In the genomic region with DNA sequence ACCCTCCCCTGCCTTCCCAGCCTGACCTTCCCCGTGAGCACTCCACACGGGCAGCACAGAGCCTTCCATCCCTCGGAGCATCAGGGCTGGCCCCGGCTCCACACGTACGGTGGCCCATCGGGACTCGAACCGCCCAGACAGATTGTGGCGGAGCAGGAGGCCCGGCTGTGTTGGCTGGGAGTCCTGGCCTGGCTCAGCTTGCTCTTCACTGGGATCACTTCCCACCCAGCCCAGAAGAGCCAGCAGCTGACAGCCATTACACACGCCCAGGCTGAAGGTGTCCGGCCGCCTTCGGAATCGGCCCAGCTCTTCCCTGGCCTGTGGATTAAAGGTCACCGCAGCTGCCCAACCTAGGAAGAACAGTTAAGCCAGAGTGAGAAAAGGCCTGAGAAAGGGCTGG, we compare ENCODE assay signal across 16 mouse cellular contexts. TPM values are rescaled to one million over a fixed set of nuclear protein-coding genes. Genes with fewer than 3 reads are reported as not detected.
A peak's percentile ranks its signal among the peaks of the same experiment; 100 is the strongest.
DNase-seq lines count a peak whose midpoint lies in the region; ATAC-seq and TF ChIP-seq lines count a peak whose summit lies in the region.
"Had no signal": no experiment of that assay in that cellular context is flagged by ENCODE, and none has a peak within 500 bp of the region (broad histone marks: within the 10 kb centered on the region; RNA-seq: fewer than 3 reads in every experiment).

No protein-coding gene starts in this region.

- H3K27ac ChIP-seq in neural tube, embryonic 15.5 days (replicated peaks): 0 out of 2 replicates have a peak overlapping the region, but pooled peaks have one; percentile 28
- no peak overlapping the region for H3K27ac ChIP-seq in intestine, postnatal 0 days (ENCODE audit: low read depth, low read length)
- H3K27ac ChIP-seq: embryonic facial prominence, embryonic 15.5 days; limb, embryonic 15.5 days had no signal

- no peak overlapping the region for H3K4me3 ChIP-seq in neural tube, embryonic 15.5 days (replicated peaks)
- no peak overlapping the region for H3K4me3 ChIP-seq in intestine, postnatal 0 days (ENCODE audit: low read depth, low read length)
- H3K4me3 ChIP-seq: embryonic facial prominence, embryonic 15.5 days; hindbrain, embryonic 15.5 days; limb, embryonic 15.5 days had no signal

- no peak for ATAC-seq in neural tube, embryonic 15.5 days (ENCODE audit: low FRiP score)
- ATAC-seq in intestine, postnatal 0 days: no peak
- ATAC-seq: forebrain, embryonic 14.5 days had no signal

- TF ChIP-seq CTCF in intestine, postnatal 0 days (IDR thresholded peaks at IDR 0.05; ENCODE audit: low read depth): no peak

- H3K27me3 ChIP-seq in neural tube, embryonic 15.5 days (replicated peaks): no peaks in the 10 kb centered on the region
- no peaks in the 10 kb centered on the region for H3K27me3 ChIP-seq in intestine, postnatal 0 days (replicated peaks; ENCODE audit: control insufficient read depth, insufficient read depth, low read length)
- H3K27me3 ChIP-seq: embryonic facial prominence, embryonic 15.5 days; hindbrain, embryonic 15.5 days; limb, embryonic 15.5 days had no signal

- 96% methylated on average over 17 of the region's 17 CpGs for WGBS in neural tube, embryonic 15.5 days
- WGBS in intestine, postnatal 0 days: 92% methylated on average over 17 of the region's 17 CpGs

- no peaks in the 10 kb centered on the region for H3K4me1 ChIP-seq in neural tube, embryonic 15.5 days
- no peaks in the 10 kb centered on the region for H3K4me1 ChIP-seq in intestine, postnatal 0 days (replicated peaks; ENCODE audit: control insufficient read depth, insufficient read depth, low read length)
- H3K4me1 ChIP-seq: embryonic facial prominence, embryonic 15.5 days; hindbrain, embryonic 15.5 days; limb, embryonic 15.5 days had no signal

- H3K4me2 ChIP-seq in neural tube, embryonic 15.5 days: no peak overlapping the region
- no peak overlapping the region for H3K4me2 ChIP-seq in intestine, postnatal 0 days (replicated peaks; ENCODE audit: low read depth)
- H3K4me2 ChIP-seq: embryonic facial prominence, embryonic 15.5 days; hindbrain, embryonic 15.5 days; limb, embryonic 15.5 days had no signal

- peaks cover 61% of the 10 kb centered on the region for H3K36me3 ChIP-seq in neural tube, embryonic 15.5 days
- peaks cover 53% of the 10 kb centered on the region for H3K36me3 ChIP-seq in intestine, postnatal 0 days (ENCODE audit: control insufficient read depth, insufficient read depth)

- DNase-seq in adrenal gland, postnatal 14 days: peak; percentile 42
- no peak for DNase-seq in adrenal gland, adult (ENCODE audit: inconsistent age in 2 of 2, low spot score in 1 of 2)
- DNase-seq in neural tube, embryonic 10.5 days (ENCODE audit: extremely low spot score, low spot score): no peak
- DNase-seq in gastrocnemius, adult 18-20 months (ENCODE audit: low spot score): peak; percentile 68
- DNase-seq in skeletal muscle tissue, adult 2 months (ENCODE audit: low read depth, low spot score): peak; percentile 68
- DNase-seq in spleen, postnatal 36 days (ENCODE audit: low spot score in 2 of 2): no peak
- DNase-seq: kidney, adult 2 months; midbrain, embryonic 14.5 days; spleen, adult 18-20 months; thymus, postnatal 36 days had no signal

- no peak overlapping the region for H3K9ac ChIP-seq in neural tube, embryonic 15.5 days (replicated peaks)
- H3K9ac ChIP-seq in intestine, postnatal 0 days (ENCODE audit: low read depth, low read length): no peak overlapping the region
- H3K9ac ChIP-seq: embryonic facial prominence, embryonic 15.5 days; hindbrain, embryonic 15.5 days; limb, embryonic 15.5 days had no signal

- no peaks in the 10 kb centered on the region for H3K9me3 ChIP-seq in neural tube, embryonic 15.5 days (replicated peaks)
- no peaks in the 10 kb centered on the region for H3K9me3 ChIP-seq in intestine, postnatal 0 days (ENCODE audit: control insufficient read depth)
- H3K9me3 ChIP-seq: embryonic facial prominence, embryonic 15.5 days; hindbrain, embryonic 15.5 days; limb, embryonic 15.5 days had no signal

RNA-seq across cellular contexts. Expression of a gene that starts 13.4 kb away (rescaled TPM):
- 16.3 and 24.8 TPM in 2 replicates for total RNA-seq in adrenal gland, postnatal 14 days (2021)
- polyA plus RNA-seq in neural tube, embryonic 15.5 days (2015; fragmentation: Nextera tagmentation; extraction: Ambion mirVana): 33.7 and 33.9 TPM in 2 replicates
- total RNA-seq in gastrocnemius, adult 18-20 months (2021): 10 to 100 TPM; 59.5 to 62.4 TPM
- 13.6 and 16.5 TPM in 2 replicates for polyA plus RNA-seq in intestine, postnatal 0 days (2015; fragmentation: Nextera tagmentation; extraction: Ambion mirVana)

RNA-seq across cellular contexts. Expression of a gene that starts 19.9 kb away (rescaled TPM):
- 28.1 and 29.0 TPM in 2 replicates for total RNA-seq in adrenal gland, postnatal 14 days (2021)
- 15.5 and 20.2 TPM in 2 replicates for polyA plus RNA-seq in neural tube, embryonic 15.5 days (2015; fragmentation: Nextera tagmentation; extraction: Ambion mirVana)
- 1 to 10 TPM; 7.0 to 9.6 TPM for total RNA-seq in gastrocnemius, adult 18-20 months (2021)
- polyA plus RNA-seq in intestine, postnatal 0 days (2015; fragmentation: Nextera tagmentation; extraction: Ambion mirVana): 6.4 and 7.2 TPM in 2 replicates

RNA-seq across cellular contexts. Expression of a gene that starts 20.4 kb away (rescaled TPM):
- total RNA-seq in adrenal gland, postnatal 14 days (2021): 54.6 and 55.8 TPM in 2 replicates
- 1.9 and 2.1 TPM in 2 replicates for polyA plus RNA-seq in neural tube, embryonic 15.5 days (2015; fragmentation: Nextera tagmentation; extraction: Ambion mirVana)
- 1 to 10 TPM; 4.8 to 5.2 TPM for total RNA-seq in gastrocnemius, adult 18-20 months (2021)
- polyA plus RNA-seq in intestine, postnatal 0 days (2015; fragmentation: Nextera tagmentation; extraction: Ambion mirVana): 1.9 and 2.3 TPM in 2 replicates

RNA-seq across cellular contexts. Expression of a gene that starts 27.4 kb away (rescaled TPM):
- 24.2 and 27.9 TPM in 2 replicates for total RNA-seq in adrenal gland, postnatal 14 days (2021)
- polyA plus RNA-seq in neural tube, embryonic 15.5 days (2015; fragmentation: Nextera tagmentation; extraction: Ambion mirVana): 53.4 and 55.0 TPM in 2 replicates
- total RNA-seq in gastrocnemius, adult 18-20 months (2021): 1 to 10 TPM; 9.4 to 9.5 TPM
- polyA plus RNA-seq in intestine, postnatal 0 days (2015; fragmentation: Nextera tagmentation; extraction: Ambion mirVana): 9.4 and 10.7 TPM in 2 replicates

RNA-seq across cellular contexts. Expression of a gene that starts 31.1 kb away (rescaled TPM):
- 28.7 and 31.9 TPM in 2 replicates for total RNA-seq in adrenal gland, postnatal 14 days (2021)
- 23.2 and 27.3 TPM in 2 replicates for polyA plus RNA-seq in neural tube, embryonic 15.5 days (2015; fragmentation: Nextera tagmentation; extraction: Ambion mirVana)
- 1 to 10 TPM; 5.8 to 9.7 TPM for total RNA-seq in gastrocnemius, adult 18-20 months (2021)
- polyA plus RNA-seq in intestine, postnatal 0 days (2015; fragmentation: Nextera tagmentation; extraction: Ambion mirVana): 2.6 and 3.4 TPM in 2 replicates

Comparison
In these comparisons a context has a peak if more than half of its experiments do, and no peak if none do; other contexts are left out.
1. DNase-seq: peak in adrenal gland, postnatal 14 days (single experiment), gastrocnemius, adult 18-20 months (single experiment) and skeletal muscle tissue, adult 2 months (single experiment); none in adrenal gland, adult (0 of 2), neural tube, embryonic 10.5 days (single experiment) and spleen, postnatal 36 days (0 of 2).